Mouse (Mus musculus) bone marrow macrophage, adult 2 months (primary cell): Measurements from ENCODE around the gene Atpaf1. TPM values are rescaled to one million over a fixed set of nuclear protein-coding genes. Genes with fewer than 3 reads are reported as not detected.

ENCODE experiments used
- H3K27ac ChIP-seq: 2 replicates; pipeline ENCODE4 v1.5.1; 2012; ENCODE audit warnings: low read depth, low read length; ENCODE audit not compliant: insufficient read depth
- H3K4me1 ChIP-seq: 2 replicates; pipeline ENCODE4 v1.6.1; 2012; ENCODE audit warnings: low read length; ENCODE audit not compliant: control insufficient read depth, insufficient read depth
- H3K4me3 ChIP-seq: 2 replicates; pipeline ENCODE4 v1.5.1; 2012; ENCODE audit warnings: mild to moderate bottlenecking, low read length, moderate library complexity; ENCODE audit not compliant: insufficient read depth
- CTCF ChIP-seq: IDR thresholded peaks from 2 replicates; pipeline ENCODE4 v1.5.1; 2012; ENCODE audit warnings: low read depth, mild to moderate bottlenecking, low read length, moderate library complexity
- POLR2A ChIP-seq: IDR thresholded peaks from 2 replicates; pipeline ENCODE4 v1.6.1; 2012; ENCODE audit warnings: mild to moderate bottlenecking, low read depth, low read length, borderline replicate concordance
- polyA plus RNA-seq: library from polyadenylated mRNA; stranded (reverse); fragments of >200 nt; gene quantifications from 2 replicates; pipeline ENCODE4 v1.2.4, GENCODE M21; 2012; ENCODE audit not compliant: missing spikeins, insufficient read depth, insufficient read length

The Atpaf1 gene
- polyA plus RNA-seq, 1 experiment = 15.4 TPM

- H3K4me3 ChIP-seq = 0 out of 2 replicates have a peak overlapping the region, but pooled peaks have one; percentile 18
- peaks cover 54% of the 10 kb centered on the region for H3K4me1 ChIP-seq
- TF ChIP-seq CTCF = no peak
- no peak for TF ChIP-seq POLR2A
- H3K27ac ChIP-seq = no peak overlapping the region
These were observed 56.2 kb downstream of the Atpaf1 start for GRCm38 (mm10) chr4:115840842-115841241.

GRCm38 (mm10) chr4:115846656-115847055 lies 62.0 kb downstream of the Atpaf1 start:
- Histone ChIP-seq H3K4me3 (no peak overlapping the region), H3K4me1 (peaks cover 75% of the 10 kb centered on the region)
- TF ChIP-seq CTCF = no peak
- TF ChIP-seq POLR2A = no peak

GRCm38 (mm10) chr4:115847377-115847776 lies 62.8 kb downstream of the Atpaf1 start:
- Histone ChIP-seq H3K27ac (peak overlapping the region; percentile 98), H3K4me1 (peaks cover 77% of the 10 kb centered on the region), H3K4me3 (peak overlapping the region; percentile 0; the same call in 1 of the 2 replicates)
- TF ChIP-seq CTCF = no peak
- no peak for TF ChIP-seq POLR2A

More at GRCm38 (mm10) chr4:115846656-115847055, 62.0 kb downstream of the Atpaf1 start:
- peak overlapping the region; percentile 71 for H3K27ac ChIP-seq

GRCm38 (mm10) chr4:115848083-115848482 lies 63.5 kb downstream of the Atpaf1 start:
- H3K27ac ChIP-seq = peak overlapping the region; percentile 98
- TF ChIP-seq CTCF (no peak), POLR2A (no peak)
- H3K4me3 ChIP-seq = peak overlapping the region; percentile 31; the same call in 1 of the 2 replicates
- H3K4me1 ChIP-seq = peaks cover 76% of the 10 kb centered on the region

- peak overlapping the region; percentile 98 for H3K27ac ChIP-seq
- no peak overlapping the region for H3K4me3 ChIP-seq
- TF ChIP-seq CTCF (no peak), POLR2A (no peak)
- H3K4me1 ChIP-seq = peaks cover 68% of the 10 kb centered on the region
These were observed 64.5 kb downstream of the Atpaf1 start for GRCm38 (mm10) chr4:115848990-115849677.

GRCm38 (mm10) chr4:115850111-115850510 lies 65.5 kb downstream of the Atpaf1 start:
- TF ChIP-seq POLR2A (no peak), CTCF (no peak)
- H3K4me3 ChIP-seq = no peak overlapping the region
- H3K27ac ChIP-seq = peak overlapping the region; percentile 98
- H3K4me1 ChIP-seq = peaks cover 67% of the 10 kb centered on the region

- no peak overlapping the region for H3K4me3 ChIP-seq
- no peak overlapping the region for H3K27ac ChIP-seq
- TF ChIP-seq POLR2A = no peak
- TF ChIP-seq CTCF = no peak
- H3K4me1 ChIP-seq = peaks cover 67% of the 10 kb centered on the region
These were observed 66.0 kb downstream of the Atpaf1 start for GRCm38 (mm10) chr4:115850631-115851030.

- Histone ChIP-seq H3K4me3 (no peak overlapping the region), H3K27ac (no peak overlapping the region), H3K4me1 (peaks cover 71% of the 10 kb centered on the region)
- TF ChIP-seq POLR2A (no peak), CTCF (no peak)
These were observed 67.0 kb downstream of the Atpaf1 start for GRCm38 (mm10) chr4:115851569-115851968.

GRCm38 (mm10) chr4:115855100-115855499 lies 70.5 kb downstream of the Atpaf1 start:
- Histone ChIP-seq H3K27ac (no peak overlapping the region), H3K4me1 (peaks cover 64% of the 10 kb centered on the region), H3K4me3 (no peak overlapping the region)
- TF ChIP-seq POLR2A (no peak), CTCF (no peak)

- Histone ChIP-seq H3K27ac (no peak overlapping the region), H3K4me3 (no peak overlapping the region), H3K4me1 (peaks cover 59% of the 10 kb centered on the region)
- TF ChIP-seq CTCF (no peak), POLR2A (no peak)
These were observed 71.0 kb downstream of the Atpaf1 start for GRCm38 (mm10) chr4:115855609-115856008.
